Mouse (Mus musculus): ENCODE results near the gene Snx14.

DNA sequence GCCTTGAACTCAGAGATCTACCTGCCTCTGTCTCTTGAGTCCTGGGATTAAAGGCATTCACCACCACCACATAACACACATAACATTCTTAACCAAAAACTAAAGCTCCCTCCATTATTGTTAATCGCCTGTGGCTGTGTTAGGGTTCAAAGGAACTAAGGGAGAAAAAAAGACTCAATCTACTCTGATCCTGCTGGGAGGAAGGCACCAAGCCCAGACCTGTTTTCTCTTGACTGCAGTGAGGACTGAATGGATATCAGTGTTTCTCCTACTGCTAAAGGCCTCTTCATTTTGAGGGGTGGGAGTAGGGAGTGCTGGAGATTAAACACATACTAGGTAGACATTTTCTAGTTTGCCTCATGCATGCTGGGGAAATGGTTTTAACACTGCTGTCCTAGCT is 71.0 kb downstream of the Snx14 start:
- TF ChIP-seq EP300 (IDR thresholded peaks at IDR 0.05; ENCODE audit: low read depth) (no peak), CTCF (IDR thresholded peaks at IDR 0.05; ENCODE audit: low read depth) (no peak)

Data from heart, postnatal 0 days (tissue).